Mouse (Mus musculus): ENCODE measurements around the gene Gm3149. TPM values are rescaled to one million over a fixed set of nuclear protein-coding genes. Genes with fewer than 3 reads are reported as not detected.

The Gm3149 gene
- not detected in 2 replicates for polyA plus RNA-seq (2021; fragmentation: Nextera tagmentation)
- long read RNA-seq, experiment 1 = 0 reads
- long read RNA-seq, experiment 2 = 0 reads

DNA sequence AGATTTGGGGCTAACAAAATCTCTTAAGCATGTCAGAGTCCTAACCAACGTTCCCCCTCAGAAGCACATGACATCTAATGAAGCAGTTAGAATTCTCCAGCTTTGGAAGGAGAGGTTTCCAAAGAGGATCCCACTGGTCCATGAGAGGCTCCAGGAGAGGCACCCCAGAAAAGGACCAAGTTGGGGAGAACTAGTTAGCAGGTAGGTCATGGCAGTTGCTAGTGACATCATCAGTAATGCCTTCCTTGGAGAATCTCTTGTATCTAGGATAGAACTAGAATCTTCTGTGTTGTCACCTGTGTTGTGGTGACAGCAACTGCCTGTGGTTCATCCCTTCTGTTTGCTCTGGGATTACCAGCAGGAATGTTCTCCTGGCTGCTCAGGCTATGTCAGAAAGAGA, at the start of gene Gm3149:
Gm3149 (plus strand) TSS at position 301 of the 400 bp plus-strand sequence.

DNA sequence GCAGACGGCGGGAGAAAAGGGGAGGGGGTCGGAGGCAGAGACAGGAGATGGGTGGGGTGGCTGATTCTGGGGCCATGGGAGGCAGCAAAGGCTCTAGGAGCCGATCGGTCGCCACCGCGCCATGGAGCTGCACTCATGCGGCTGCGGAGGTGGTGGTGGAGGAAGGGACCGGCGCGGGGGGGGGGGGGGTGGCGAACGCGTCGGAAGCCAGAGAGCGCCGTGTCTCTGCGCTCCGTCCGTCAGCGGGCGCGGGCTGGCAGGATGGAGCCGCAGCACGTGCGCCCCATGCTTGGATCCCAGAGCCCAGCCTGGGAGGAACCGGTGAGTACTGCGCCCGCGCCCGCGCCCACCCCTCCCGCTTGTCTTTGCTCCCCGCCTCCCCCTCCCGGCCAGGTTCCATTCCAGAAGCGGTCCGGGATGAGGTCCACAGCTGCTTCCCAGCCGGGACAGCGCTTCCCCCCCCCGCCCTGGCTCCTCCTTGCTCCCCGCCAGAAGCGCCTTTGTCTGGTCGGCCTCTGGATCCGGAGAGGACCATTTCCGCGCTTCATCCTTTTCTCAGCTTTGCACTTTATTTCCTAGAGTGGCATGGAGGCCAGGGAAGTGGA, 17.5 kb downstream of the Gm3149 start, which contains the start of gene 2610042L04Rik:
2610042L04Rik (plus strand) TSS at position 288 of the 605 bp plus-strand sequence.

Other genes with a start within 250 kb of the Gm3149 start
- gene Gm3115, start 233.2 kb upstream of the Gm3149 start, polyA plus RNA-seq (2021; fragmentation: Nextera tagmentation) = not detected in 2 replicates
- 0.30 TPM in 1 of 2 replicates, not detected in the other for gene Gm8108, start 206.8 kb upstream of the Gm3149 start, polyA plus RNA-seq (2021; fragmentation: Nextera tagmentation)
- gene Gm3127, start 152.3 kb upstream of the Gm3149 start, polyA plus RNA-seq (2021; fragmentation: Nextera tagmentation) = not detected in 2 replicates
- gene Gm2974, start 134.7 kb upstream of the Gm3149 start, polyA plus RNA-seq (2021; fragmentation: Nextera tagmentation) = 1.5 TPM in 2 replicates
- not detected in 2 replicates for gene Gm3138, start 67.7 kb upstream of the Gm3149 start, polyA plus RNA-seq (2021; fragmentation: Nextera tagmentation)
- gene 2610042L04Rik, start 17.5 kb downstream of the Gm3149 start, polyA plus RNA-seq (2021; fragmentation: Nextera tagmentation) = 0.44 and 0.53 TPM in 2 replicates
- not detected in 2 replicates for gene Gm3159, start 80.2 kb downstream of the Gm3149 start, polyA plus RNA-seq (2021; fragmentation: Nextera tagmentation)
- 0.25 and 0.33 TPM in 2 replicates for gene Gm3164, start 98.2 kb downstream of the Gm3149 start, polyA plus RNA-seq (2021; fragmentation: Nextera tagmentation)
- gene Gm3173, start 113.7 kb downstream of the Gm3149 start, polyA plus RNA-seq (2021; fragmentation: Nextera tagmentation) = not detected in 2 replicates
- gene Gm3182, start 164.5 kb downstream of the Gm3149 start, polyA plus RNA-seq (2021; fragmentation: Nextera tagmentation) = not detected in 2 replicates
- not detected in 2 replicates for gene Gm3047, start 238.1 kb downstream of the Gm3149 start, polyA plus RNA-seq (2021; fragmentation: Nextera tagmentation)

Data from layer of hippocampus, adult 6 months (tissue).